Mouse (Mus musculus): ENCODE data around the gene Plcd4. TPM values are rescaled to one million over a fixed set of nuclear protein-coding genes. Genes with fewer than 3 reads are reported as not detected.
A peak's percentile ranks its signal among the peaks of the same experiment; 100 is the strongest.

The Plcd4 gene
- polyA plus RNA-seq, 1 experiment from 2014 or later, result 0.53 TPM

- ATAC-seq (ENCODE audit: insufficient number of reproducible peaks, low FRiP score, low TSS enrichment, low read depth), result no peak
- DNase-seq (ENCODE audit: low spot score), result no peak
- no peak overlapping the region for H3K4me2 ChIP-seq (ENCODE audit: low read depth, severe bottlenecking)
- H3K9ac ChIP-seq (ENCODE audit: low read length), result no peak overlapping the region
- WGBS, result 81% methylated on average over 3 of the region's 3 CpGs
- H3K4me1 ChIP-seq (ENCODE audit: control insufficient read depth, insufficient read depth, low read length), result peaks cover 8% of the 10 kb centered on the region; the same call in 1 of the 2 replicates
- H3K4me3 ChIP-seq (ENCODE audit: low read depth, low read length), result no peak overlapping the region
- no peaks in the 10 kb centered on the region for H3K9me3 ChIP-seq (ENCODE audit: control insufficient read depth, low read length)
- H3K27ac ChIP-seq (replicated peaks; ENCODE audit: low read depth, low read length), result no peak overlapping the region
- no peaks in the 10 kb centered on the region for H3K27me3 ChIP-seq (ENCODE audit: control insufficient read depth, insufficient read depth, low read length)
- H3K36me3 ChIP-seq (ENCODE audit: control insufficient read depth, insufficient read depth, low read length), result peaks cover 6% of the 10 kb centered on the region; the same call in 1 of the 2 replicates
Measured at GRCm38 (mm10) chr1:74582621-74583020, 39.9 kb downstream of the Plcd4 start.

- Histone ChIP-seq H3K4me2 (ENCODE audit: low read depth, severe bottlenecking) (no peak overlapping the region), H3K4me1 (ENCODE audit: control insufficient read depth, insufficient read depth, low read length) (peaks cover 12% of the 10 kb centered on the region; the same call in 1 of the 2 replicates), H3K36me3 (ENCODE audit: control insufficient read depth, insufficient read depth, low read length) (peaks cover 3% of the 10 kb centered on the region; the same call in 1 of the 2 replicates), H3K4me3 (ENCODE audit: low read depth, low read length) (no peak overlapping the region), H3K27me3 (ENCODE audit: control insufficient read depth, insufficient read depth, low read length) (no peaks in the 10 kb centered on the region), H3K9me3 (ENCODE audit: control insufficient read depth, low read length) (no peaks in the 10 kb centered on the region), H3K27ac (replicated peaks; ENCODE audit: low read depth, low read length) (no peak overlapping the region), H3K9ac (ENCODE audit: low read length) (no peak overlapping the region)
- 93% methylated on average over 3 of the region's 3 CpGs for WGBS
- DNase-seq (ENCODE audit: low spot score) (no peak), ATAC-seq (ENCODE audit: insufficient number of reproducible peaks, low FRiP score, low TSS enrichment, low read depth) (no peak)
Measured at GRCm38 (mm10) chr1:74584616-74585398, 42.1 kb downstream of the Plcd4 start.

- no peaks in the 10 kb centered on the region for H3K27me3 ChIP-seq (ENCODE audit: control insufficient read depth, insufficient read depth, low read length)
- H3K27ac ChIP-seq (replicated peaks; ENCODE audit: low read depth, low read length), result peak overlapping the region; percentile 50; the same call in 1 of the 2 replicates
- peaks cover 12% of the 10 kb centered on the region; the same call in 1 of the 2 replicates for H3K4me1 ChIP-seq (ENCODE audit: control insufficient read depth, insufficient read depth, low read length)
- H3K36me3 ChIP-seq (ENCODE audit: control insufficient read depth, insufficient read depth, low read length), result peaks cover 3% of the 10 kb centered on the region; the same call in 1 of the 2 replicates
- no peaks in the 10 kb centered on the region for H3K9me3 ChIP-seq (ENCODE audit: control insufficient read depth, low read length)
- ATAC-seq (ENCODE audit: insufficient number of reproducible peaks, low FRiP score, low TSS enrichment, low read depth) (no peak), DNase-seq (ENCODE audit: low spot score) (no peak)
- peak overlapping the region; percentile 84 for H3K4me3 ChIP-seq (ENCODE audit: low read depth, low read length)
- peak overlapping the region; percentile 89 for H3K4me2 ChIP-seq (ENCODE audit: low read depth, severe bottlenecking)
- peak overlapping the region; percentile 85 for H3K9ac ChIP-seq (ENCODE audit: low read length)
- WGBS, result under 1% methylated on average over 24 of the region's 24 CpGs
Measured at GRCm38 (mm10) chr1:74587233-74587772, 44.6 kb downstream of the Plcd4 start.

- Histone ChIP-seq H3K27ac (replicated peaks; ENCODE audit: low read depth, low read length) (peak within 1 kb of the TSS; percentile 50; the same call in 1 of the 2 replicates), H3K9ac (ENCODE audit: low read length) (peak within 1 kb of the TSS; percentile 85), H3K4me2 (ENCODE audit: low read depth, severe bottlenecking) (peak within 1 kb of the TSS; percentile 89), H3K4me1 (ENCODE audit: control insufficient read depth, insufficient read depth, low read length) (peaks cover 12% of the 10 kb centered on the region; the same call in 1 of the 2 replicates), H3K36me3 (ENCODE audit: control insufficient read depth, insufficient read depth, low read length) (peaks cover 3% of the 10 kb centered on the region; the same call in 1 of the 2 replicates), H3K4me3 (ENCODE audit: low read depth, low read length) (peak within 1 kb of the TSS; percentile 84), H3K9me3 (ENCODE audit: control insufficient read depth, low read length) (no peaks in the 10 kb centered on the region), H3K27me3 (ENCODE audit: control insufficient read depth, insufficient read depth, low read length) (no peaks in the 10 kb centered on the region)
- DNase-seq (ENCODE audit: low spot score) (peak; percentile 99), ATAC-seq (ENCODE audit: insufficient number of reproducible peaks, low FRiP score, low TSS enrichment, low read depth) (peak; percentile 99)
- WGBS, result 0% methylated on average over 45 of the region's 48 CpGs
Measured at GRCm38 (mm10) chr1:74587773-74588445, 45.2 kb downstream of the Plcd4 start, which contains the start of the genes Zfp142 and Bcs1l. Gene Zfp142, minus strand, starts transcription at chr1:74588246. Gene Bcs1l, plus strand, starts transcription at chr1:74588289.

GRCm38 (mm10) chr1:74594434-74594833, 51.7 kb downstream of the Plcd4 start:
- Histone ChIP-seq H3K36me3 (ENCODE audit: control insufficient read depth, insufficient read depth, low read length) (peaks cover 18% of the 10 kb centered on the region; the same call in 1 of the 2 replicates), H3K4me3 (ENCODE audit: low read depth, low read length) (no peak overlapping the region), H3K27ac (replicated peaks; ENCODE audit: low read depth, low read length) (no peak overlapping the region), H3K9me3 (ENCODE audit: control insufficient read depth, low read length) (no peaks in the 10 kb centered on the region), H3K4me1 (ENCODE audit: control insufficient read depth, insufficient read depth, low read length) (no peaks in the 10 kb centered on the region), H3K9ac (ENCODE audit: low read length) (no peak overlapping the region), H3K27me3 (ENCODE audit: control insufficient read depth, insufficient read depth, low read length) (no peaks in the 10 kb centered on the region), H3K4me2 (ENCODE audit: low read depth, severe bottlenecking) (no peak overlapping the region)
- 90% methylated on average over 8 of the region's 8 CpGs for WGBS
- DNase-seq (ENCODE audit: low spot score) (no peak), ATAC-seq (ENCODE audit: insufficient number of reproducible peaks, low FRiP score, low TSS enrichment, low read depth) (no peak)

- Histone ChIP-seq H3K27me3 (ENCODE audit: control insufficient read depth, insufficient read depth, low read length) (no peaks in the 10 kb centered on the region), H3K4me1 (ENCODE audit: control insufficient read depth, insufficient read depth, low read length) (peaks cover 9% of the 10 kb centered on the region; the same call in 1 of the 2 replicates), H3K4me3 (ENCODE audit: low read depth, low read length) (peak overlapping the region; percentile 85), H3K4me2 (ENCODE audit: low read depth, severe bottlenecking) (peak overlapping the region; percentile 83), H3K27ac (replicated peaks; ENCODE audit: low read depth, low read length) (no peak overlapping the region), H3K36me3 (ENCODE audit: control insufficient read depth, insufficient read depth, low read length) (peaks cover 6% of the 10 kb centered on the region; the same call in 1 of the 2 replicates), H3K9me3 (ENCODE audit: control insufficient read depth, low read length) (no peaks in the 10 kb centered on the region), H3K9ac (ENCODE audit: low read length) (peak overlapping the region; percentile 78)
- DNase-seq (ENCODE audit: low spot score), result no peak
- 8% methylated on average over 25 of the region's 26 CpGs for WGBS
- 0 out of 2 replicates have a peak, but pooled peaks have one; percentile 31 for ATAC-seq (ENCODE audit: insufficient number of reproducible peaks, low FRiP score, low TSS enrichment, low read depth)
Measured at GRCm38 (mm10) chr1:74600501-74601266, 58.0 kb downstream of the Plcd4 start.

GRCm38 (mm10) chr1:74601267-74601962, 58.7 kb downstream of the Plcd4 start, which contains the start of the genes Rnf25 and Stk36:
Gene Rnf25, minus strand, starts transcription at chr1:74601397.
Gene Stk36, plus strand, starts transcription at chr1:74601445.
- peaks cover 9% of the 10 kb centered on the region; the same call in 1 of the 2 replicates for H3K4me1 ChIP-seq (ENCODE audit: control insufficient read depth, insufficient read depth, low read length)
- peak within 1 kb of the TSS; percentile 83 for H3K4me2 ChIP-seq (ENCODE audit: low read depth, severe bottlenecking)
- no peaks in the 10 kb centered on the region for H3K27me3 ChIP-seq (ENCODE audit: control insufficient read depth, insufficient read depth, low read length)
- H3K27ac ChIP-seq (replicated peaks; ENCODE audit: low read depth, low read length), result no peak within 1 kb of the TSS
- H3K4me3 ChIP-seq (ENCODE audit: low read depth, low read length), result peak within 1 kb of the TSS; percentile 85
- 10% methylated on average over 25 of the region's 25 CpGs for WGBS
- peak within 1 kb of the TSS; percentile 78 for H3K9ac ChIP-seq (ENCODE audit: low read length)
- peaks cover 6% of the 10 kb centered on the region; the same call in 1 of the 2 replicates for H3K36me3 ChIP-seq (ENCODE audit: control insufficient read depth, insufficient read depth, low read length)
- H3K9me3 ChIP-seq (ENCODE audit: control insufficient read depth, low read length), result no peaks in the 10 kb centered on the region
- DNase-seq (ENCODE audit: low spot score), result peak; percentile 86
- ATAC-seq (ENCODE audit: insufficient number of reproducible peaks, low FRiP score, low TSS enrichment, low read depth), result peak; percentile 83; the same call in 1 of the 2 replicates
